Mouse (Mus musculus): Measurements from ENCODE around the gene Smim9. TPM values are rescaled to one million over a fixed set of nuclear protein-coding genes. Genes with fewer than 3 reads are reported as not detected.

The Smim9 gene
- total and polyA plus RNA-seq, 3 experiments = not detected

GRCm38 (mm10) chrX:75096163-75096770 lies 67.3 kb downstream of the Smim9 start:
- no peak for DNase-seq (ENCODE audit: extremely low read depth)
- in situ Hi-C loops (cut with MboI; ENCODE audit: low pct_ligation_motif_present, low pct_unique_long_range_greater_than_20kb, low sequenced_read_pairs) = no loop called here
- Histone ChIP-seq H3K27ac (ENCODE audit: insufficient read depth, low read depth) (no peak overlapping the region), H3K36me3 (replicated peaks in 1 of 2; ENCODE audit: control insufficient read depth in 1 of 2, insufficient read depth in 1 of 2, low read length in 1 of 2) (peaks cover 13 to 19% of the 10 kb centered on the region in 2 experiments), H3K27me3 (replicated peaks) (no peaks in the 10 kb centered on the region), H3K4me3 (replicated peaks in 1 of 3; ENCODE audit: low read depth in 2 of 3, low read length in 2 of 3, poor library complexity in 1 of 3) (peak overlapping the region; percentile 71), H3K9ac (ENCODE audit: insufficient read depth, low read depth) (peak overlapping the region; percentile 66), H3K9me3 (replicated peaks; ENCODE audit: low read length) (no peaks in the 10 kb centered on the region), H3K4me2 (ENCODE audit: insufficient read depth, low read depth, poor library complexity, severe bottlenecking) (no peak overlapping the region), H3K79me2 (replicated peaks; ENCODE audit: control insufficient read depth, extremely low read depth, insufficient read depth, poor library complexity, severe bottlenecking) (peaks cover 12% of the 10 kb centered on the region; the same call in 1 of the 2 replicates), H3K4me1 (ENCODE audit: control insufficient read depth in 1 of 2, insufficient read depth in 2 of 2) (peaks cover 0 to 10% of the 10 kb centered on the region in 2 experiments; a peak in 1 of 4 replicates)
- TF ChIP-seq ELF1 (IDR thresholded peaks at IDR 0.05; ENCODE audit: low read depth, low read length) (no peak), RCOR1 (conservative IDR thresholded peaks at IDR 0.05; ENCODE audit: low read depth, low read length) (no peak), MAX (IDR thresholded peaks at IDR 0.05; ENCODE audit: low read length) (peak; percentile 95), POLR2AphosphoS2 (IDR thresholded peaks at IDR 0.05; ENCODE audit: low read depth, low read length) (no peak), POLR2A (IDR thresholded peaks at IDR 0.05; ENCODE audit: low read depth, low read length) (no peak), MYC (IDR thresholded peaks at IDR 0.05; ENCODE audit: low read depth, low read length) (peak; percentile 99), IRF4 (IDR thresholded peaks at IDR 0.05; ENCODE audit: low read depth, low read length) (no peak), E2F4 (IDR thresholded peaks at IDR 0.05; ENCODE audit: insufficient replicate concordance, low read depth, low read length) (no peak), MXI1 (IDR thresholded peaks at IDR 0.05; ENCODE audit: low read depth, low read length) (peak; percentile 93), BHLHE40 (IDR thresholded peaks at IDR 0.05; ENCODE audit: low read depth, low read length) (0 out of 2 replicates have a peak, but pooled peaks have one; percentile 18), TBP (conservative IDR thresholded peaks at IDR 0.05; ENCODE audit: low read depth, low read length) (no peak), SIN3A (IDR thresholded peaks at IDR 0.05; ENCODE audit: low read length) (peak; percentile 1; the same call in 1 of the 2 replicates)
- dilution Hi-C loops (cut with MboI; ENCODE audit: extremely low pct_ligation_motif_present, extremely low pct_unique_long_range_greater_than_20kb, low sequenced_read_pairs) = no loop called here

Other genes with a start within 250 kb of the Smim9 start
- 0.17 and 0.21 TPM in 2 replicates for gene Gab3, start 78.3 kb downstream of the Smim9 start, total RNA-seq (2012; rRNA removed)
- 0.27 and 0.42 TPM in 2 replicates for gene Gab3, start 78.3 kb downstream of the Smim9 start, total RNA-seq (2014; rRNA removed)
- 0.37 and 0.64 TPM in 2 replicates for gene Gab3, start 78.3 kb downstream of the Smim9 start, polyA plus RNA-seq (2012; ENCODE audit: insufficient read length, low read depth)
- 110 and 152 TPM in 2 replicates for gene Dkc1, start 67.9 kb downstream of the Smim9 start, total RNA-seq (2012; rRNA removed)
- 260 and 294 TPM in 2 replicates for gene Dkc1, start 67.9 kb downstream of the Smim9 start, total RNA-seq (2014; rRNA removed)
- 273 and 427 TPM in 2 replicates for gene Dkc1, start 67.9 kb downstream of the Smim9 start, polyA plus RNA-seq (2012; ENCODE audit: insufficient read length, low read depth)
- gene Mpp1, start 32.8 kb downstream of the Smim9 start, total RNA-seq (2012; rRNA removed) = 19.9 and 22.2 TPM in 2 replicates
- gene Mpp1, start 32.8 kb downstream of the Smim9 start, total RNA-seq (2014; rRNA removed) = 10.8 and 13.0 TPM in 2 replicates
- gene Mpp1, start 32.8 kb downstream of the Smim9 start, polyA plus RNA-seq (2012; ENCODE audit: insufficient read length, low read depth) = 30.0 and 34.8 TPM in 2 replicates
- gene Fundc2, start 218.6 kb upstream of the Smim9 start, total RNA-seq (2012; rRNA removed) = 13.3 and 14.5 TPM in 2 replicates
- 27.4 and 30.0 TPM in 2 replicates for gene Fundc2, start 218.6 kb upstream of the Smim9 start, total RNA-seq (2014; rRNA removed)
- gene Fundc2, start 218.6 kb upstream of the Smim9 start, polyA plus RNA-seq (2012; ENCODE audit: insufficient read length, low read depth) = 42.9 and 45.9 TPM in 2 replicates
- gene F8, start 218.8 kb upstream of the Smim9 start, total RNA-seq (2012; rRNA removed) = 1.6 and 2.8 TPM in 2 replicates
- 2.6 and 4.1 TPM in 2 replicates for gene F8, start 218.8 kb upstream of the Smim9 start, total RNA-seq (2014; rRNA removed)
- 0.76 and 1.2 TPM in 2 replicates for gene F8, start 218.8 kb upstream of the Smim9 start, polyA plus RNA-seq (2012; ENCODE audit: insufficient read length, low read depth)

Data from CH12.LX (cell line).